Mouse (Mus musculus): ENCODE results near the gene Midn.

Midn gene

DNA sequence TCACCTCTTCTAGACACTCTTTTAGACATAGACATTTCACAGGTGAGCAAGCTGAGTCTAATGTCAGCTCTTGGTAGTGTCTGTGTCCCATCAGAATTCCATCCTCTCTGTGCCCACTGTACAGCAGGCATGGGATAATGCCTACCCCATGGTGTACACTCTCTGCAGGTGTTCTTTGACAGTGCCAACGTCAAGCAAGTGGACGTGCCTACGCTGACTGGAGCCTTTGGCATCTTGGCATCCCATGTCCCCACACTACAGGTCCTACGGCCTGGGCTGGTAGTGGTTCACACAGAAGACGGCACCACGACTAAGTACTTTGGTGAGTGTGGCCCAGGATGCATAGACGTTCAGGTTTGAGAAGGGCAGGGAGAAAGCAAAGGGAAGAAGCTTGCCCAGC lies 4.4 kb upstream of the Midn start:
- no peak for DNase-seq (ENCODE audit: low read depth, low spot score)

DNA sequence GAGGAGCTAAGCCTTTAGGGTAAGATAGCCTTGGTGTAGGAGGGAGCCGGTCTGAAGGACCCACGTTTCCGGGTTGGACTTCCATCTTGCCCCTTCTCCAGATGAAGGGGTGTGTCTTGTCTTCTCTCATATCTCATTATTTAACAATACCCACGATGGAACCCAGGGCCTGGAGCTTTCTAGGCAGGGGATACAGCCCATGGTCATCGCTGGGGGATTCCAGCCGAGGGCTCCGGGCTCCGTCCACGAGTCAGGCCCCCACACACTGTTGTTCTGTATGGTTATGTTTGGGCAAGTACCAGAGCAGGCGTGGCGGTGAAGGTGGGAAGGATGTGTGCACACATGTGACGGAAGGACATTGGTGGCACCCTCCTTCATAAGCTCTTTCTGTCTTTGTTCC lies 3.9 kb upstream of the Midn start:
- DNase-seq (ENCODE audit: low read depth, low spot score), result no peak

GRCm38 (mm10) chr10:80144864-80145838 lies 2.9 kb upstream of the Midn start:
- DNase-seq (ENCODE audit: low read depth, low spot score), result peak; percentile 74

GRCm38 (mm10) chr10:80145896-80146295 lies 2.2 kb upstream of the Midn start:
- DNase-seq (ENCODE audit: low read depth, low spot score), result no peak

- DNase-seq (ENCODE audit: low read depth, low spot score), result no peak
Observed at GRCm38 (mm10) chr10:80146568-80147011, 1.5 kb upstream of the Midn start.

DNA sequence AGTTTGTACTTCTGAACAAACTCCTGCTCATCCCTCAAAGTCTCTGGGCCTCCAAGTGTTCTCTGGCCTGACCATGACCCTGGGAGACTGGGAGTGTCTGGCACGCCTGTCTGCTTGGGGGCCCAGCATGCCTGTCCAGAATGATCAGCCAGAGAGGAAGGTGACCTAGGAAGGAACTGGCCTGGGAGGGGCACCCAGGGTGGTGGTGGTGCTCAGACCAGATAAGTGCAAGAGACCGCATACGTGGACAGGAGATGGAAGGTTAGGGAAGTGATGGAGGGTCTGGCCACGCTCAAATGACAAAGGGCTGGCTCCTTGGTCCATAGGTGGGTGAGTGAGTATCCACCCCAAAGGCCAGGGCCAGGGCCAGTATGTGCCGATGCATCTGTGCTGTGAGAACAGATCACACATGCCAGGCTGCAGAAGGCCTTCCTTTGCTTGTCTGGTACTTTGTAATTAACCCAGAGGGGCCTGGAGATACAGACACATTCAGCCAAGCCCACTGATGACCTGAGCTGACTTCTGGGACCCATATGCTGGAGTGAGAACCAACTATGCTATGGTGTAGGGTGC lies 840 bp upstream of the Midn start:
- DNase-seq (ENCODE audit: low read depth, low spot score), result no peak

DNA sequence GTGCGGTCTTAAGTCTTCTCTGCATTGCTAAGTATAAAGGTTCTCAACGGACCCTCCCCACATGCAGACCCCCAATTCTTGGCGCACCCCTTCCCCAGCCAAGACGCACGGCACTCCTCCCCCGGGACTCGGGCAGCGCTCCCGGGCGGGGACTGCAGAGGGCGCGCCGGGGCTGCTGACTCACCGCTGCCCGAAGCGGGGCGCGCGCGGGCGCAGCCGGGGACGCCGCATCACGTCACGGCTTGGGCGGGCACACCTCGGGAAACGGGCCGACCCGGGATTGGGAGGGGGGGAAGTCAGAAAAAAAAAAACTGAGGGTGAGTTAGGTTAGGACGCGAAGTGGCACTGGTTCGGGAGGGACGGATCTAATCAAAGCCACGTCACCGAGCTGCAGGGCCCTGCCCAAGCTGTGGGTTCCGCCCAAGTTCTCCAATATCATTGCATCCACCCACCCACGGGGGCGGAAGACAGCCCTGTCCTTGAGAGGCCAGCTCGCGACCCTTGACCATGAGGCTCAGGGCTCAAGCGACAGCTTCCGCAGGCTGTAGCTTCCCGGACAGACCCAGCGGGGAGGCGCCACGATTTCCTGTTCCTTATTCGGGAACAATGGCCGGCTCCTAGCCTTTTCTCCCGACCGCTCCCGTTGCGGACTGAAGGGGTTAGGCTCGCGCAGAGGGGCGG lies 678 bp downstream of the Midn start:
- DNase-seq (ENCODE audit: low read depth, low spot score), result peak; percentile 96

- DNase-seq (ENCODE audit: low read depth, low spot score), result peak; percentile 99
Observed at GRCm38 (mm10) chr10:80149291-80150225, 1.5 kb downstream of the Midn start.

GRCm38 (mm10) chr10:80150226-80151210 lies 2.4 kb downstream of the Midn start:
- peak; percentile 59 for DNase-seq (ENCODE audit: low read depth, low spot score)

DNA sequence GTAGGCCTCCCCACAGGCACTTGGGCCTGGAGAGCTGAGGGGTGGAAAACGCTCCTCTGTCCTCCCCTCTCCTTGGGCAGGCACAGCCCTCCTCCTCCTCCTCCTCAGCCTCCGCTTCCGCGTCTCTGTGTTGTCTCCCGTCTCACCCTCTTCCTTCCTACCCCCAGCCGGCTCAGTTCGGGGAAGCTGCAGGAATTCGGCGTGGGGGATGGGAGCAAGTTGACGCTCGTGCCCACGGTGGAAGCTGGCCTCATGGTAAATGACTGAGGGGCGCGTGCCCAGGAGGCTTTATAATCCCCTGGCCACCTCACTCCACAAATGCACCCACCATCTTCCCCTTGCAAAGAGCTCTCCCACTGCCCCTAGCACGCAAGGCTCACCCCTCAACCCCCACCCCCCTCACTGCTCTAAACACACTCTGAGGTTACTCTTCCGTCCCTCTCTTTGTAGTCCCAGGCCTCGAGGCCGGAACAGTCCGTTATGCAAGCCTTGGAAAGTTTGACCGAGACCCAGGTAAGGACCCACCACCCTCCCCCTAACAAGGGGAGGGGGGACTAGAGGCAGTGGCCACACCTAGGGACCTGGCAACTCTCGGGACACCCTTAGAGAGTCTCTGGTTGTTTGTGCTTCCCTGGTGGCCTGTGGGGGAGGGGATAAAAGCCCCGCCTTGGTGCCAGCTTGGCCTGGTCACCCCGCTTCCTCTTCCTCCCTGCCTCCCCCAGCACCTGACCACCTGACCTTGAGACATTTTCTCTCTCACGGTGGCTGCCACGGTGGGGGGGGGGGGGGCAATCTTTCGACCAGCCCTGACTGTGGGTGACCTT lies 3.4 kb downstream of the Midn start:
- DNase-seq (ENCODE audit: low read depth, low spot score), result peak; percentile 69

DNA sequence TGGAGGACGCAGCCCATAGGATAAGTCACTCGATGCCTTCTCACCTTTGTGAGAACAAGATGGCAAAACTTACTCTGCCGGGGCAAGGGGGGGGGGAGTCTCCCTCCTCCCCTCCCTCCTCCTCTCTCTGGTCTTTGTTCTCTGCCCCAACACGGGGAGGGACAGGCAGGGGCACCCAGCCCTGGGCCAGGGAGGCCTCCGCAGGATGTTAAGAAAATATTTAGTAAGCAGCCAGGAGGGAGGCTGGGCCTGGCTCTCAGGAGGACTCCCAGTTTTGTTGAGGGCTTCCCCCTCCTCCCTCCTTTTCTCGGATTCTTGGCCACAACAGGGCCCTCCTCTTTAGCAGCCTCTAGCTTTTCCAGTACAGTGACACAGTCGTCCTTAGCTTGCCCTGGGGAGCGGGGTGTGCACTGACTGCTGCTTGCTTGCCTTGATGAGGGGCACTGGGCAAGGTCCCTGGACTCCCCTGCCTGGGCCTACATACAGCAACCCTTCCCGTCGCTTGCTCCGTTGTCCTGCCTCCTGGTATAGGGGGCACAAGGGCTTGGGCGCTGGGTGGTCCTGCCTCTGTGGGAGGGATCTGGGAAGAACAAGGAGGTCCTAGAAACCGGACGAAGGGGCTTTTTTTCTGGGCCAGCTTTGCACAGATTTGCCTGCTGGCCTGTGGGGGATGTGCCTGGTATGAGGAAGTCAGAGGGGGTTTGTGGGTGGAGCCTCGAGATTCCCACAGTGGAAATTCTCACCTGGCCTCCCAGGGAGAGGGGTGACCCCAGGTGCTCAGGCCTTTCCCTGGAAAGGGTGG lies 4.2 kb downstream of the Midn start:
- peak; percentile 52 for DNase-seq (ENCODE audit: low read depth, low spot score)

DNA sequence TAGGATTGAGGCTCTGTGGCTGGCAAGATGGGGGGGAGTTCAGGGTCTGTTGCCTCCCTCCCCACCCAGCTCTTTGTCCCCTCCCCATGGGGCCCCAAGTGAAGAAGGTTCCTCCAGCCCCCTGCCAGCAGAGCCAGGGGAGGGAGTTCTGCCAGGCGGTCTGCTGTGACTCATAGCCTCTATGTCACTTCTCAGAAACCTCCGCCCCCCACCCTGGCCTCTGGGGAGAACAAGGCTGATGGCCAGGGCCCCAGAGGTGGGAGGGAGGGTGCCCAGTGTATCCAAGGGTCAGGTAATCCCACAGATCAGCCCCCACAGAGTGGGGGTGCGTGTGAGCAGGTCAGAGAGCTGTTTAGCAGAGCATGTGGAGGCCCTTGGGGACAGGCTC lies 4.8 kb downstream of the Midn start:
- no peak for DNase-seq (ENCODE audit: low read depth, low spot score)

DNA sequence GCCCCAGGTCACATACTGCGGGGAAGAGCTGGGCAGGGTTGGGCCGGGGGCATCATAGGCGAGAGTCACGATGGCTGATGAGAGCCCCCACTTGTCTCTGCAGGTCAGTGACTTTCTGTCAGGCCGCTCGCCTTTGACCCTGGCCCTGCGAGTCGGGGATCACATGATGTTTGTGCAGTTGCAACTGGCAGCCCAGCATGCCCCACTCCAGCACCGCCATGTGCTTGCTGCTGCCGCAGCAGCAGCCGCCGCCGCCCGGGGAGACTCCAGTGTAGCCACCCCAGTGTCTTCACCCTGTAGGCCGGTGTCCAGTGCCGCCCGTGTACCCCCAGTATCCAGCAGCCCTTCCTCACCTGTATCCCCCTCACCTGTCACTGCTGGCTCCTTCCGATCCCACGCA lies 5.6 kb downstream of the Midn start:
- no peak for DNase-seq (ENCODE audit: low read depth, low spot score)

DNA sequence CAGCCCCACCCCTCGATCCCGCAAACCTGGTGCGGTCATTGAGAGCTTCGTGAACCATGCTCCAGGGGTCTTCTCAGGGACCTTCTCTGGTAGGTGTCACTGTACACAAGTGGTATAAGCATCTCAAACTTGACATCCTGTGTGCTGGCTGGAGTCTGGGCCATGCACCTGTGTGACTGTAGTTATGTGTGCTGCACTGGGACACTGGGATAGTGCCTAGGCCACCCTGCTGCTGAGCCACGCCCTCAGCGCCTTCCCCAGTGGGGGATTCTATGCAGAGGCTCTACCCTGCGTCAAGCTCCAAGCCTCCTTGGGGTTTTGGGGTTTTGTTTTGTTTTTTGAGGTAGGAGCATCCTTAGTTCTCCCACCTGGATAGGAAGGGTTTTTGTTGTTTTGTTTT lies 6.3 kb downstream of the Midn start:
- DNase-seq (ENCODE audit: low read depth, low spot score), result no peak

GRCm38 (mm10) chr10:80155277-80155676 lies 7.2 kb downstream of the Midn start:
- no peak for DNase-seq (ENCODE audit: low read depth, low spot score)

GRCm38 (mm10) chr10:80156002-80156751 lies 8.1 kb downstream of the Midn start:
- no peak for DNase-seq (ENCODE audit: low read depth, low spot score)

GRCm38 (mm10) chr10:80156752-80157053 lies 8.6 kb downstream of the Midn start:
- no peak for DNase-seq (ENCODE audit: low read depth, low spot score)
